Mouse (Mus musculus) regulatory T cell (primary cell): ENCODE data around the gene Acads.

Experiments
- in situ Hi-C: fragments of 300-600 bp; cut with MboI, MseI; formaldehyde crosslinking; loops from one replicate; pipeline ENCODE4 v1.15.1; 2025; ENCODE audit warnings: high pct_unique_total_duplicates

Acads gene

GRCm38 (mm10) chr5:115118961-115119570, at the start of gene Acads:
Acads (minus strand) TSS chr5:115119346.
- in situ Hi-C loops = no loop called here

DNA sequence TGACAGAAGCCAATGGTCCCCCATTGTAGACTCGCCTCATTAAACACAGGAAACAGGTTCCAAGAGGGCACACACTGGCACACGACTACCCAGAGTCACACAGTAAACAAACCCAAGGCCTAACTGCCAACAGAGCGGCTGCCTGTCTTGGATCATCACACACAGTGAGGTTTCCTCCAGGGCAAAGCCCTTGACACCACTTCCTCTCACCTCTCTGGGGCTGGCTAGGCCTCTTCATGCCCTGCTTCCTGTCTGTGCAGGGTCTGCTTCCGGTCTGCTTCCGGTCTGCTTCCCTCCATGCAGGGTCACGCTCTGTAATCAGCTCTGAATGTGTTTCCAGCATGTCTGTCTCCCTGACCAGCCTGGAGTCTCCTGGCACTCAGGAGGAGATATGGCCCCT, 48.2 kb upstream of the Acads start:
- in situ Hi-C loops = no loop called here

DNA sequence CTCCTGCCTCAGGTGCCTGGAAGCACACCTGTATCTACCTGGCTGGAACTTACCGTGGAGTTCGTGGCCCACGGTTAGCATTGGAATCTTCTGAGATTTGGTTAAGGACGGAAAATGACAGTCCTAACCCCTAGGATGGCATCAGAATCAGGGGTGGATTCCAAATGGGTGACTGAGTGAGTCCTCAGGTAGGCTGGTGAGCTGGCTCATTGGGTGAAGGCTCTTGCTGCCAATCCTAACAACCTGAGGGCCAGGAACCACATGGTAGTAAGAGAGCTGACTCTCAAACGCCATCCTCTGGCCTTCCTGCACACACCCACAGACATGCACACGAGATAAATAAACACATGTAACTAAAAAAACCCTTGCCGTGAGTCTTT, 47.7 kb upstream of the Acads start:
- in situ Hi-C loops = no loop called here

DNA sequence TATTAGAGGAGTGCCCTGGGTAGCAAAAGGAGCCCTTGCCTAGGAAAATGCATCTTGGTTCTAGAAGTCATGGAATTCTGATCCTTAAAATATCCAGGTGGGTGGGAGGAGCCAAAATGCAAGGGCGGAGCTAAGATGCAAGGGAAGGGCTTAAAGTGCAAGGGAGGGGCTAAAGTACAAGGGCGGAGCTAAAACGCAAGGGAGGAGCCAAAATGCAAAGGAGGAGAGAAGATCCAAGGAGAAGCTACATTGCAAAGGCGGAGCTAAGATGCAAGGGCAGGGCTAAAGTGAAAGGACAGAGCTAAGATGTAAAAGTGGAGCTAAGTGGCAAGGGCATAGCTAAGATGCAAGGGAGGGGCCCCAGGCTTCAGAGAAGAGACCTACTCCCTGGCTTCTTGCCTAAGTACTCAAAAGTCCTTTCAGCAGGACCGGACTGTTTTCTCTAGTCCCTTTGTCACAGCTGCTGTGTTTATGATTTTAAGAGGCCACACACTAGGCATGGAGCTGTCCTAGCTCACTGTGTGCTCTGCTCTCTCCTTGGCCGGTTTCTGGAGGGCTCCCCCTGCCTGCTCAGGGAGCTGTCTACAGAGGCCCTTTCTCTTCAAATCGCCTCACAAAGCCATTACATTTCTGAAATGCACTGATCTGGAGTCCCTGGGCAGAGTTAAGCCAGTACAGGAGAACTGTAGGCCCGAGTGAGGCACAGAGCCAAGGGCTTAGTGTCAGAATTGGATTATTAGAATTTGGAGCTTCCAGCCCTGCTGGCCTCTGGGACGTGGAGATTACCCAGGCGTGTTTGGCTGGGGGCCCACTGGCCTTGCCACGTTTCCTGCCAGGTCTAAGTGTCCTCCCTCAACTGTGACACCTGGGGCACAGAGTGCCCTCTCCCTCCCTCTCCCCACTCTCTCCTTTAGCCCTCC, 47.0 kb upstream of the Acads start:
- in situ Hi-C loops = no loop called here

- in situ Hi-C loops = no loop called here
These were observed 46.2 kb upstream of the Acads start for GRCm38 (mm10) chr5:115165351-115165750.

DNA sequence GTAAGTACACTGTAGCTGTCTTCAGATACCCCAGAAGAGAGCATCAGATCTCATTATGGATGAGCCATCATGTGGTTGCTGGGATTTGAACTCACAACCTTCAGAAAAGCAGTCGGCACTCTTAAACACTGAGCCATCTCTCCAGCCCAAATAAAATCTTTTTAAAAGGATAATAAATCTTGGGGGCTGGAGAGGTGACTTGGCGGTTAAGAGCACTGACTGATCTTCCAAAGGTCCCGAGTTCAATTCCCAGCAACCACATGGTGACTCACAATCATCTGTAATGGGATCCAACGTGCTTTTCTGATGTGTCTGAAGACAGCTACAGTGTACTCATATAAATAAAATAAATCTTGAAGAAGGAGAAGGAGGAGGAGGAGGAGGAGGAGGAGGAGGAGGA, 45.3 kb upstream of the Acads start:
- in situ Hi-C loops = loop anchor here (5.0 kb wide), 1 partner anchor 37 kb away; no protein-coding TSS in a partner anchor

DNA sequence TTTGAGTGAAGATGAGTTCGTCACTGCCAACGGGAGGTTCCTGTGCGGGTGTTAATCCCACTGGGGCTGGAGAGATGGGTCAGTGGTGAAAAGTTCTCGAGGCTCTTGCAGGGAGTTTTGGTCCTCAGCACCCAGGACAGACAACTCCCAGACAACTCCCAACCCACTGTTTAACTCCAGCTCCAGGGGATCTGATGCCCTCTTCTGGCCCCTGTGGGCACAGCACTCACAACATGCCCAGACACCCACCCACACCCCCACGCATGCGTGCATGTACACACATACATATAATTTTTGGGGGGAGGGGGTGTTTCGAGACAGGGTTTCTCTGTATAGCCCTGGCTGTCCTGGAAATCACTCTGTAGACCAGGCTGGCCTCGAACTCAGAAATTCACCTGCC, 44.4 kb upstream of the Acads start:
- in situ Hi-C loops = loop anchor here (5.0 kb wide), 1 partner anchor 36 kb away; no protein-coding TSS in a partner anchor

DNA sequence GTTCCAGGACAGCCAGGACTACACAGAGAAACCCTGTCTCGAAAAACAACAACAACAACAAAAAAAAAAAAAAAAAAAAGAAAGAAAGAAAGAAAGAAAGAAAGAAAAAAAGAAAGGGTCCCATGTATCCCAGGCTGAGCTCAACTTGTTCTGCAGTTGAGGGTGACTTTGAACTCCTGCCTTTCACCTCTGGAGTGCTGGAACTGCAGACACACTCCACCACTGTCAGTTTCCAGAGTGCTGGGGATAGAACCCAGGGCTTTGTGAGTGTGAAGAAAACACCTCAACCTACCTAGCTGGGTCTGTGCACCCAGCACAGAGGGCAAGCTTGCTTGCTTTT, 42.8 kb upstream of the Acads start:
- in situ Hi-C loops = loop anchor here (5.0 kb wide), 1 partner anchor 35 kb away; no protein-coding TSS in a partner anchor

- in situ Hi-C loops = loop anchor here (5.0 kb wide), 1 partner anchor 34 kb away; no protein-coding TSS in a partner anchor
These were observed 42.2 kb upstream of the Acads start for GRCm38 (mm10) chr5:115161064-115161939.

DNA sequence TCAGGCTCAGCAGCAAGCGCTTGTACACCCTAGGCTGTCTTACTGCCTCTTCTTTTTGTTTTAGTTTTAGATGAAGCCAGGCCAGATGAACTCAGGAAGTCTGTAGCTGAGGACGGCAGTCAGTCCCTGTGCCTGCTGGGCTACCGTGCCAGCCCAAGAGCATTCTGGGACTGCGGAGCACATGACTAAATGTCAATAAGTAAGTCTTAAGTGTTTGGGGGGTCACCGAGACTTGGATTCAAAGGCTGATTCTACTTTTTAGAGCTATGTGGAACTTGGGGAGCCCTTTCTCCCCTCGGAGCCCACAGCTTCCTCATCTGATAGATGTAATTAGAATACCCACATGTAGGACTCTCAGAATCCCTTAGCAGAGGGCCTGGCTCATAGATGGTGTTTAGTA, 41.5 kb upstream of the Acads start:
- in situ Hi-C loops = loop anchor here (5.0 kb wide), 1 partner anchor 33 kb away; no protein-coding TSS in a partner anchor

DNA sequence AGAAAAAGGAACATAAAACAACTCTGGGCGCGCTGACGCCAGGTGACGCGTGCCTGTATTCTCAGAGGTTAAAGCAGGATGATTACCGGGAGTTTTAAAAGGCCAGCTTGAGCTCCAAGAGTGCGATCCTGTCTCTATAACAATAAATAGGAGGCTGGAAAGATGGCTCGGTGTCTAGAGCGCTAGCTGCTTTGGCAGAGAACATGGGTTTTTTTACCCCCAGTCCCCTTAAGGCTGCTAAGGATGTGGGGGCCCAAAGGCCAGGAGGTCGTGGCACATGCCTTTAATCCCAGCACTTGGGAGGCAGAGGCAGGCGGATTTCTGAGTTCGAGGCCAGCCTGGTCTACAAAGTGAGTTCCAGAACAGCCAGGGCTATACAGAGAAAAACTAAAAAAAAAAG, 40.0 kb upstream of the Acads start:
- in situ Hi-C loops = no loop called here

- in situ Hi-C loops = no loop called here
These were observed 39.2 kb upstream of the Acads start, which contains the start of gene Mlec for GRCm38 (mm10) chr5:115158040-115158983. Mlec (minus strand) TSS chr5:115158179.

GRCm38 (mm10) chr5:115156933-115157589, 37.9 kb upstream of the Acads start:
- in situ Hi-C loops = no loop called here

GRCm38 (mm10) chr5:115156401-115156800, 37.3 kb upstream of the Acads start:
- in situ Hi-C loops = no loop called here

DNA sequence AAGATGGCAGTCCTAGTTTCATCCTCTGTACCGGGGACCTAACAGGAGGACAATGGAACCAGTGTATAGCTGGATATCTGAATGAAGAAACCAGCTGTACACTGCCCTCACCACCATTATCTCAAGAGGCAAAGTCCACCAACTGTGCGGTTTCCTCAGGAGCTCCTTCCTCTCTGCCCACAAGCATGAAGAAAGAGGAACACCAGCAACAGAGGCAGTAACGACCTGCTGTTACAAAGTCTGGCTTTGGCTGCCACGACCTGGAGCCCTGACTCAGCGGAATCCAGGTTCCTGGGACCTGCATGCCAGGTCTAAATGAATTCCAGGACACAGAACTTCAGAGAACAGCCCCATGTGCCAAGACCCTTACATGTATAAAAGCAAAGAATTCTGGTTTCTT, 36.7 kb upstream of the Acads start:
- in situ Hi-C loops = no loop called here

GRCm38 (mm10) chr5:115155156-115155631, 36.0 kb upstream of the Acads start:
- in situ Hi-C loops = no loop called here

DNA sequence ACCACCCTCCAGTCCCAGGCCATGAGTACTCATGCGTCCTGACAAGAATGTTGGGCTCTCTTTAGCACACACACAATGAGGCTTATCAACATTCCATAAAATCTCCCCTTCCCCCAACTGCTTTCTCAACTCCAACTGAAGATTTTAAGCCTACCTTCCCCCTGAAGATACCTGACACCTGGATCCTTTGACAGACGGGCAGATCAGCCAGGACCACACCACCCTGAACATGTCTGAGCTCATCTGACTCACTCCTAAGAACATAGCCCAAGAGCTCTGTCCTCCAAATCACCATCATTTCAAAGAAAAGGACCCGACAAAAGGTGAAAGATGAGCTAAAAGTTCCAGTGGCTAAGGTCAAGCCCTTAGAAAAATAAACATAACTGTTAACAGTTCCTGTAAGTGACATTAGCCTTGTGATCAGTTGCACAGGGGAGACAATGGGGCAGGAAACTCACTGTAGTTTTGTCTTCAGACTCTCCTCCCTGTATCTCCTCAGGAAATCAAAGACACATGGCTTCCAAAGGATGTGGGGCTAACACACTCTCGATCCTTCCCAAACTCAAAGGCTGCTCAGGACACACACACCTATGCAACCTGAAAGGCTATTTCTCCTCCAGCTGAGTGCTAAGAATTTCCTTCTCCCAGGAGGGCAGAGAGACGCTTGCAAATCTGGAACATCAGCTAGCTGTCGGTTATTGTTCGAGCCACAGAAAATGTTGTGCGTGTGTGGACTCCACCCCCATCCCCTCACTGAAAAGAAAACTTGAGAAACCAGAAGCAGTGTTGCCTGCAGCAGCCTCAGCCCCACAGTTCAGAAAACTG, 33.2 kb upstream of the Acads start:
- in situ Hi-C loops = no loop called here

GRCm38 (mm10) chr5:115151457-115151856, 32.3 kb upstream of the Acads start:
- in situ Hi-C loops = no loop called here

GRCm38 (mm10) chr5:115150991-115151390, 31.8 kb upstream of the Acads start:
- in situ Hi-C loops = no loop called here
